Mouse (Mus musculus) testis, adult 2 months (tissue): ENCODE results near the gene Fto.

ENCODE experiments used
- CTCF ChIP-seq: fragments of 200-500 bp; IDR thresholded peaks from 2 replicates; pipeline ENCODE4 v1.5.1; 2012; ENCODE audit warnings: low read depth, mild to moderate bottlenecking, inconsistent platforms, low read length, moderate library complexity; ENCODE audit not compliant: control insufficient read depth, insufficient read depth, insufficient replicate concordance
- POLR2A ChIP-seq: fragments of 200-500 bp; IDR thresholded peaks from 2 replicates; pipeline ENCODE4 v1.6.1; 2012; ENCODE audit warnings: low read depth, mild to moderate bottlenecking, inconsistent platforms, low read length, moderate library complexity; ENCODE audit not compliant: control insufficient read depth

GRCm38 (mm10) chr8:91443911-91444310 lies 130.6 kb downstream of the Fto start:
- TF ChIP-seq CTCF (no peak), POLR2A (no peak)
